Mouse (Mus musculus): ENCODE results near the gene Naxd.

DNA sequence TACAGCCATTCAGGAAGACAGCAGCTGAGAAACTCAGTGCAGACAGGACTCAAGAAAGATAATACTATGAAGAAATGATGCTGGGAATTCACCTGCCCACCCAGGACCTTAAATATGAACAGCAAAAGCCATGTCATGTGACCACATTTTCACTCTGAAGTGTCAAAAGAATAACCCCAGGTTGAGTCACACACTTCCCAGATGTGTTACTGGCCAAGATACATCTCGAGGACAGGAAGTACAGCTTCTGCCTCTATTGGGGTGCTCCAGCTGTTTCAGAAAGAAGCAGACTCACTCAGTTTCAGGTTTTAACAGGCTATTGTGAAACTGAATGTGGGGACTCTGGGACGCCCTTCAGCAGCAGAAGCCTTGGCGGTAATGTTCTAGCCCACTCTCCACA lies 44.7 kb upstream of the Naxd start:
- no peak for TF ChIP-seq CTCF (conservative IDR thresholded peaks at IDR 0.05; ENCODE audit: low read length)
- no peak for TF ChIP-seq NANOG (IDR thresholded peaks at IDR 0.05; ENCODE audit: borderline replicate concordance, low read length)
- TF ChIP-seq POU5F1 (IDR thresholded peaks at IDR 0.05; ENCODE audit: borderline replicate concordance, low read length), result no peak
